Mouse (Mus musculus): ENCODE measurements around the gene Ubash3b. TPM values are rescaled to one million over a fixed set of nuclear protein-coding genes. Genes with fewer than 3 reads are reported as not detected.

The Ubash3b gene
- polyA plus RNA-seq, 1 experiment from 2014 or later, result 7.8 TPM

GRCm38 (mm10) chr9:41048820-41049219 lies 112.7 kb downstream of the Ubash3b start:
- no peak overlapping the region for H3K27ac ChIP-seq
- 85% methylated on average over 3 of the region's 3 CpGs for WGBS
- H3K4me1 ChIP-seq, result no peaks in the 10 kb centered on the region; the same call in none of the 2 replicates
- no peaks in the 10 kb centered on the region; the same call in 1 of the 2 replicates for H3K36me3 ChIP-seq
- no peaks in the 10 kb centered on the region for H3K27me3 ChIP-seq (ENCODE audit: low read depth, poor library complexity, severe bottlenecking)
- DNase-seq (ENCODE audit: low spot score), result no peak
- no peak overlapping the region for H3K4me3 ChIP-seq
- no peaks in the 10 kb centered on the region for H3K9me3 ChIP-seq (replicated peaks)

- no peaks in the 10 kb centered on the region for H3K9me3 ChIP-seq (replicated peaks)
- WGBS, result 95% methylated on average over 7 of the region's 7 CpGs
- H3K4me1 ChIP-seq, result no peaks in the 10 kb centered on the region; the same call in none of the 2 replicates
- DNase-seq (ENCODE audit: low spot score), result no peak
- H3K27ac ChIP-seq, result no peak overlapping the region
- H3K4me3 ChIP-seq, result no peak overlapping the region
- no peaks in the 10 kb centered on the region for H3K27me3 ChIP-seq (ENCODE audit: low read depth, poor library complexity, severe bottlenecking)
- H3K36me3 ChIP-seq, result no peaks in the 10 kb centered on the region
Observed at GRCm38 (mm10) chr9:41048216-41048615, 113.3 kb downstream of the Ubash3b start.

- Histone ChIP-seq H3K4me1 (no peaks in the 10 kb centered on the region; the same call in 1 of the 2 replicates), H3K4me3 (no peak overlapping the region), H3K9me3 (replicated peaks) (no peaks in the 10 kb centered on the region), H3K36me3 (no peaks in the 10 kb centered on the region), H3K27ac (no peak overlapping the region), H3K27me3 (ENCODE audit: low read depth, poor library complexity, severe bottlenecking) (no peaks in the 10 kb centered on the region)
- 88% methylated on average over 2 of the region's 2 CpGs for WGBS
- no peak for DNase-seq (ENCODE audit: low spot score)
Observed at GRCm38 (mm10) chr9:41047654-41048053, 113.8 kb downstream of the Ubash3b start.

GRCm38 (mm10) chr9:41044626-41045025 lies 116.9 kb downstream of the Ubash3b start:
- WGBS, result 23% methylated on average over 3 of the region's 3 CpGs
- peak; percentile 89 for DNase-seq (ENCODE audit: low spot score)
- Histone ChIP-seq H3K9me3 (replicated peaks) (no peaks in the 10 kb centered on the region), H3K27ac (no peak overlapping the region), H3K27me3 (ENCODE audit: low read depth, poor library complexity, severe bottlenecking) (no peaks in the 10 kb centered on the region), H3K4me3 (no peak overlapping the region), H3K4me1 (0 out of 2 replicates have a peak, but pooled peaks cover 4% of the 10 kb centered on the region), H3K36me3 (peaks cover 3% of the 10 kb centered on the region; the same call in 1 of the 2 replicates)

GRCm38 (mm10) chr9:41043641-41044040 lies 117.9 kb downstream of the Ubash3b start:
- Histone ChIP-seq H3K9me3 (replicated peaks) (no peaks in the 10 kb centered on the region), H3K27me3 (ENCODE audit: low read depth, poor library complexity, severe bottlenecking) (no peaks in the 10 kb centered on the region), H3K36me3 (peaks cover 3% of the 10 kb centered on the region; the same call in 1 of the 2 replicates), H3K4me3 (no peak overlapping the region), H3K27ac (no peak overlapping the region), H3K4me1 (peaks cover 7% of the 10 kb centered on the region; the same call in 1 of the 2 replicates)
- WGBS, result 86% methylated on average over 5 of the region's 5 CpGs
- DNase-seq (ENCODE audit: low spot score), result no peak

- H3K27me3 ChIP-seq (ENCODE audit: low read depth, poor library complexity, severe bottlenecking), result no peaks in the 10 kb centered on the region
- no peak overlapping the region for H3K4me3 ChIP-seq
- no peak for DNase-seq (ENCODE audit: low spot score)
- peaks cover 15% of the 10 kb centered on the region; the same call in 1 of the 2 replicates for H3K4me1 ChIP-seq
- peaks cover 7% of the 10 kb centered on the region; the same call in 1 of the 2 replicates for H3K36me3 ChIP-seq
- H3K9me3 ChIP-seq (replicated peaks), result no peaks in the 10 kb centered on the region
- H3K27ac ChIP-seq, result no peak overlapping the region
- WGBS, result 76% methylated on average over 3 of the region's 3 CpGs
Observed at GRCm38 (mm10) chr9:41041404-41041803, 120.1 kb downstream of the Ubash3b start.

- WGBS, result 76% methylated on average over 9 of the region's 9 CpGs
- peak overlapping the region; percentile 83 for H3K27ac ChIP-seq
Observed at GRCm38 (mm10) chr9:41038150-41038664, 123.3 kb downstream of the Ubash3b start.

GRCm38 (mm10) chr9:41031590-41032489 lies 129.7 kb downstream of the Ubash3b start:
- Histone ChIP-seq H3K27me3 (ENCODE audit: low read depth, poor library complexity, severe bottlenecking) (no peaks in the 10 kb centered on the region), H3K4me1 (peaks cover 11% of the 10 kb centered on the region), H3K27ac (peak overlapping the region; percentile 31), H3K36me3 (no peaks in the 10 kb centered on the region), H3K9me3 (replicated peaks) (no peaks in the 10 kb centered on the region), H3K4me3 (no peak overlapping the region)
- DNase-seq (ENCODE audit: low spot score), result no peak
- WGBS, result 58% methylated on average over 18 of the region's 18 CpGs

More at GRCm38 (mm10) chr9:41038150-41038664, 123.3 kb downstream of the Ubash3b start:
- peak; percentile 43 for DNase-seq (ENCODE audit: low spot score)
- peaks cover 15% of the 10 kb centered on the region; the same call in 1 of the 2 replicates for H3K4me1 ChIP-seq
- no peaks in the 10 kb centered on the region for H3K9me3 ChIP-seq (replicated peaks)
- H3K4me3 ChIP-seq, result no peak overlapping the region
- peaks cover 7% of the 10 kb centered on the region; the same call in 1 of the 2 replicates for H3K36me3 ChIP-seq
- H3K27me3 ChIP-seq (ENCODE audit: low read depth, poor library complexity, severe bottlenecking), result no peaks in the 10 kb centered on the region

GRCm38 (mm10) chr9:41029827-41030226 lies 131.7 kb downstream of the Ubash3b start:
- Histone ChIP-seq H3K4me1 (peaks cover 11% of the 10 kb centered on the region), H3K4me3 (no peak overlapping the region), H3K36me3 (no peaks in the 10 kb centered on the region), H3K27ac (no peak overlapping the region), H3K9me3 (replicated peaks) (no peaks in the 10 kb centered on the region), H3K27me3 (ENCODE audit: low read depth, poor library complexity, severe bottlenecking) (no peaks in the 10 kb centered on the region)
- 83% methylated on average over 6 of the region's 6 CpGs for WGBS
- DNase-seq (ENCODE audit: low spot score), result no peak

- 51% methylated on average over 5 of the region's 5 CpGs for WGBS
- no peaks in the 10 kb centered on the region for H3K27me3 ChIP-seq (ENCODE audit: low read depth, poor library complexity, severe bottlenecking)
- H3K4me1 ChIP-seq, result peaks cover 11% of the 10 kb centered on the region
- H3K36me3 ChIP-seq, result no peaks in the 10 kb centered on the region
- peak; percentile 50 for DNase-seq (ENCODE audit: low spot score)
- no peak overlapping the region for H3K4me3 ChIP-seq
- H3K9me3 ChIP-seq (replicated peaks), result no peaks in the 10 kb centered on the region
- no peak overlapping the region for H3K27ac ChIP-seq
Observed at GRCm38 (mm10) chr9:41028470-41028869, 133.0 kb downstream of the Ubash3b start.

GRCm38 (mm10) chr9:41021690-41022089 lies 139.8 kb downstream of the Ubash3b start:
- DNase-seq (ENCODE audit: low spot score), result no peak
- 73% methylated on average over 3 of the region's 3 CpGs for WGBS
- H3K36me3 ChIP-seq, result no peaks in the 10 kb centered on the region

GRCm38 (mm10) chr9:41020486-41020885 lies 141.0 kb downstream of the Ubash3b start:
- no peaks in the 10 kb centered on the region for H3K9me3 ChIP-seq (replicated peaks)

More at GRCm38 (mm10) chr9:41021690-41022089, 139.8 kb downstream of the Ubash3b start:
- Histone ChIP-seq H3K9me3 (replicated peaks) (no peaks in the 10 kb centered on the region), H3K27me3 (ENCODE audit: low read depth, poor library complexity, severe bottlenecking) (no peaks in the 10 kb centered on the region), H3K4me3 (no peak overlapping the region), H3K27ac (no peak overlapping the region), H3K4me1 (no peaks in the 10 kb centered on the region)

GRCm38 (mm10) chr9:41014512-41014911 lies 147.0 kb downstream of the Ubash3b start:
- DNase-seq (ENCODE audit: low spot score), result no peak
- Histone ChIP-seq H3K4me1 (peaks cover 5% of the 10 kb centered on the region; the same call in 1 of the 2 replicates), H3K9me3 (replicated peaks) (no peaks in the 10 kb centered on the region), H3K4me3 (no peak overlapping the region), H3K36me3 (no peaks in the 10 kb centered on the region), H3K27me3 (ENCODE audit: low read depth, poor library complexity, severe bottlenecking) (no peaks in the 10 kb centered on the region), H3K27ac (no peak overlapping the region)
- WGBS, result 59% methylated on average over 4 of the region's 4 CpGs

More at GRCm38 (mm10) chr9:41020486-41020885, 141.0 kb downstream of the Ubash3b start:
- no peaks in the 10 kb centered on the region for H3K36me3 ChIP-seq
- H3K4me1 ChIP-seq, result no peaks in the 10 kb centered on the region
- no peaks in the 10 kb centered on the region for H3K27me3 ChIP-seq (ENCODE audit: low read depth, poor library complexity, severe bottlenecking)
- DNase-seq (ENCODE audit: low spot score), result no peak
- no peak overlapping the region for H3K27ac ChIP-seq
- WGBS, result 92% methylated on average over 3 of the region's 3 CpGs
- H3K4me3 ChIP-seq, result no peak overlapping the region
